Mouse (Mus musculus): ENCODE measurements around the gene Shank2. TPM values are rescaled to one million over a fixed set of nuclear protein-coding genes. Genes with fewer than 3 reads are reported as not detected.

Shank2 gene
- total and polyA plus RNA-seq, 3 experiments: not detected

GRCm38 (mm10) chr7:144102222-144102980, 100.7 kb downstream of the Shank2 start:
- H3K79me2 ChIP-seq (ENCODE audit: control insufficient read depth, insufficient read depth, low read length, poor library complexity): no peaks in the 10 kb centered on the region
- H3K27ac ChIP-seq (ENCODE audit: control insufficient read depth, low read depth, low read length): no peak overlapping the region
- DNase-seq (ENCODE audit: low read depth, low spot score): no peak
- H3K9me3 ChIP-seq (replicated peaks; ENCODE audit: insufficient read depth, low read length): no peaks in the 10 kb centered on the region
- H3K4me3 ChIP-seq (ENCODE audit: control insufficient read depth in 1 of 2, insufficient read depth in 1 of 2, low read depth in 2 of 2, low read length in 2 of 2): no peak overlapping the region
- no peak overlapping the region for H3K9ac ChIP-seq (ENCODE audit: control insufficient read depth, low read depth, low read length, poor library complexity, severe bottlenecking)
- no peaks in the 10 kb centered on the region for H3K4me1 ChIP-seq (ENCODE audit: control insufficient read depth in 1 of 2, insufficient read depth in 2 of 2, low read length in 2 of 2)
- no peaks in the 10 kb centered on the region for H3K27me3 ChIP-seq (ENCODE audit: control insufficient read depth in 1 of 2, insufficient read depth in 2 of 2, low read length in 2 of 2)
- TF ChIP-seq TAL1 (IDR thresholded peaks at IDR 0.05; ENCODE audit: low read length) (no peak), RAD21 (IDR thresholded peaks at IDR 0.05; ENCODE audit: low read depth, low read length) (no peak), NRF1 (IDR thresholded peaks at IDR 0.05; ENCODE audit: insufficient read depth, low read depth, low read length, poor library complexity, severe bottlenecking) (no peak), HCFC1 (IDR thresholded peaks at IDR 0.05; ENCODE audit: low read depth, low read length) (no peak), USF1 (IDR thresholded peaks at IDR 0.05; ENCODE audit: low read depth, low read length) (no peak), USF2 (IDR thresholded peaks at IDR 0.05; ENCODE audit: borderline replicate concordance in 1 of 2, insufficient read depth in 1 of 2, low read depth in 1 of 2, low read length in 2 of 2) (no peak), ZMIZ1 (IDR thresholded peaks at IDR 0.05; ENCODE audit: low read depth, low read length) (no peak), MAFK (IDR thresholded peaks at IDR 0.05; ENCODE audit: borderline replicate concordance, low read depth, low read length) (no peak), SMC3 (IDR thresholded peaks at IDR 0.05; ENCODE audit: low read depth, low read length) (no peak), RCOR1 (IDR thresholded peaks at IDR 0.05; ENCODE audit: low read depth, low read length) (no peak), MAX (IDR thresholded peaks at IDR 0.05; ENCODE audit: low read length) (no peak), CTCF (IDR thresholded peaks at IDR 0.05 in 2 of 3, conservative IDR thresholded peaks at IDR 0.05 in 1 of 3; ENCODE audit: control insufficient read depth in 1 of 3, insufficient read depth in 1 of 3, low read depth in 2 of 3, low read length in 3 of 3, poor library complexity in 1 of 3, severe bottlenecking in 1 of 3) (no peak)
- H3K36me3 ChIP-seq (ENCODE audit: control insufficient read depth in 1 of 2, insufficient read depth in 2 of 2, low read length in 2 of 2): no peaks in the 10 kb centered on the region

DNA sequence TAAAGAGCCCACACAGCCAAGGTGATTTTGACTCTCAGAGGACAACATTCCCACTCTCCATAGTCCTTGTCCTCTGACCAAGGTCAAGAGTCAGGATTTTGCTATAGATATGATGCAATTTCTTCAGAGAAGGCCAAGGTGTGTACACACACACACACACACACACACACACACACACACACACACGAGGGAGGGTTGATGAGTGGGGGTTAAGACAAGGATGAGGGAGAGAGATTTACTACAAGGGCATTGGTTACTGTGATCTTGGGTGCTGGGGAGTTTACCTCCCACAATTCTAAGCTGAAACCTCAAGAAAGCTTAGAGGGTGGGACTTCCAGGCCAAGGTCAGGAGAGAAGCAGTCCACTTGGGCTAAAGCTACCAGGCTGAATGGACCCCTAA, 104.2 kb downstream of the Shank2 start:
- Histone ChIP-seq H3K27me3 (ENCODE audit: control insufficient read depth in 1 of 2, insufficient read depth in 2 of 2, low read length in 2 of 2) (no peaks in the 10 kb centered on the region), H3K79me2 (ENCODE audit: control insufficient read depth, insufficient read depth, low read length, poor library complexity) (no peaks in the 10 kb centered on the region), H3K27ac (ENCODE audit: control insufficient read depth, low read depth, low read length) (no peak overlapping the region), H3K9me3 (replicated peaks; ENCODE audit: insufficient read depth, low read length) (no peaks in the 10 kb centered on the region), H3K4me1 (ENCODE audit: control insufficient read depth in 1 of 2, insufficient read depth in 2 of 2, low read length in 2 of 2) (no peaks in the 10 kb centered on the region), H3K36me3 (ENCODE audit: control insufficient read depth in 1 of 2, insufficient read depth in 2 of 2, low read length in 2 of 2) (no peaks in the 10 kb centered on the region), H3K4me3 (ENCODE audit: control insufficient read depth in 1 of 2, insufficient read depth in 1 of 2, low read depth in 2 of 2, low read length in 2 of 2) (no peak overlapping the region), H3K9ac (ENCODE audit: control insufficient read depth, low read depth, low read length, poor library complexity, severe bottlenecking) (no peak overlapping the region)
- TF ChIP-seq POLR2AphosphoS2 (IDR thresholded peaks at IDR 0.05; ENCODE audit: low read length) (no peak), RCOR1 (IDR thresholded peaks at IDR 0.05; ENCODE audit: low read depth, low read length) (no peak), ZMIZ1 (IDR thresholded peaks at IDR 0.05; ENCODE audit: low read depth, low read length) (no peak), USF2 (IDR thresholded peaks at IDR 0.05; ENCODE audit: borderline replicate concordance in 1 of 2, insufficient read depth in 1 of 2, low read depth in 1 of 2, low read length in 2 of 2) (no peak), SMC3 (IDR thresholded peaks at IDR 0.05; ENCODE audit: low read depth, low read length) (no peak), ZC3H11A (IDR thresholded peaks at IDR 0.05; ENCODE audit: low read depth, low read length) (no peak), USF1 (IDR thresholded peaks at IDR 0.05; ENCODE audit: low read depth, low read length) (no peak), EP300 (IDR thresholded peaks at IDR 0.05; ENCODE audit: low read depth in 1 of 2, low read length in 2 of 2) (no peak), NELFE (IDR thresholded peaks at IDR 0.05; ENCODE audit: low read depth, low read length) (no peak), ZNF384 (IDR thresholded peaks at IDR 0.05; ENCODE audit: low read depth, low read length) (no peak), MAFK (IDR thresholded peaks at IDR 0.05; ENCODE audit: borderline replicate concordance, low read depth, low read length) (no peak), KAT2A (conservative IDR thresholded peaks at IDR 0.05; ENCODE audit: low read depth, low read length) (no peak)
- DNase-seq (ENCODE audit: low read depth, low spot score): no peak
